ENCODE assay signal across 16 mouse cellular contexts in the genomic region with DNA sequence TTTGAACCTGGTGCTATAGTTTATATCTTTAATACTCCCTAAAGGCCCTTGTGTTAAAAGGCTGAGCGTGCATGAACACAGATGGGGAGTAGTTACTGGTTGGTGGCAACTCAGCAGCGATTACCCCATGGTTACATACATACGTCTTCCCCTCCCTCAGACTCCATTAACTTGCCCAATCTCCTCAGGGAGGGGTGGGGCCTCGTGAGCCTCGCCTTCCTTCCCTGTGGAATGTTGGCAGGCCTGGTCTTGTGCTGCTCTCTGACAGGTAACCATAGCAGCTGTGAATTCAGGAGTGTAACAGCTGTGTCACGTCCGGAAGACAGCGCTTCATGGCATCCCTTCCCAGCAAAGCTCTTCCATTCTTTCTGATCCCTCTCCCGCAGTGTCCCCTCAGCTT.
DNase-seq lines count a peak whose midpoint lies in the region; ATAC-seq lines count a peak whose summit lies in the region.
"Had no signal": no experiment of that assay in that cellular context is flagged by ENCODE, and none has a peak within 500 bp of the region (broad histone marks: within the 10 kb centered on the region; RNA-seq: fewer than 3 reads in every experiment).

No protein-coding gene starts in this region.

- peaks cover 10% of the 10 kb centered on the region; the same call in 1 of the 2 replicates for H3K4me1 ChIP-seq in kidney, embryonic 16.5 days (ENCODE audit: insufficient read depth, low read length)
- peaks cover 7% of the 10 kb centered on the region; the same call in 1 of the 2 replicates for H3K4me1 ChIP-seq in embryonic facial prominence, embryonic 14.5 days (ENCODE audit: control insufficient read depth, insufficient read depth, low read length)

- no peak overlapping the region for H3K4me2 ChIP-seq in kidney, embryonic 16.5 days (replicated peaks; ENCODE audit: low read depth, low read length)
- H3K4me2 ChIP-seq in embryonic facial prominence, embryonic 14.5 days (ENCODE audit: low read depth, low read length) = no peak overlapping the region

- no peaks in the 10 kb centered on the region for H3K9me3 ChIP-seq in kidney, embryonic 16.5 days (ENCODE audit: low read length)
- no peaks in the 10 kb centered on the region for H3K9me3 ChIP-seq in embryonic facial prominence, embryonic 14.5 days (ENCODE audit: control insufficient read depth, low read length)

- no peaks in the 10 kb centered on the region for H3K36me3 ChIP-seq in kidney, embryonic 16.5 days (ENCODE audit: insufficient read depth, low read length)
- no peaks in the 10 kb centered on the region for H3K36me3 ChIP-seq in embryonic facial prominence, embryonic 14.5 days (ENCODE audit: control insufficient read depth, insufficient read depth, low read length)

- 31% methylated on average over 9 of the region's 9 CpGs for WGBS in kidney, embryonic 16.5 days
- WGBS in embryonic facial prominence, embryonic 14.5 days = 36% methylated on average over 9 of the region's 9 CpGs

- peak; percentile 58; the same call in 1 of the 2 replicates for ATAC-seq in kidney, embryonic 16.5 days (ENCODE audit: low FRiP score, low TSS enrichment)
- ATAC-seq in embryonic facial prominence, embryonic 14.5 days (ENCODE audit: low read depth) = peak; percentile 82
- ATAC-seq: Patski had no signal

- H3K9ac ChIP-seq in kidney, embryonic 16.5 days (replicated peaks; ENCODE audit: low read length) = no peak overlapping the region
- H3K9ac ChIP-seq in embryonic facial prominence, embryonic 14.5 days (ENCODE audit: low read depth, low read length) = no peak overlapping the region

- H3K4me3 ChIP-seq in kidney, embryonic 16.5 days (ENCODE audit: low read length) = no peak overlapping the region
- H3K4me3 ChIP-seq in embryonic facial prominence, embryonic 14.5 days (ENCODE audit: low read depth, low read length) = no peak overlapping the region

- no peaks in the 10 kb centered on the region for H3K27me3 ChIP-seq in kidney, embryonic 16.5 days (ENCODE audit: insufficient read depth, low read length)
- no peaks in the 10 kb centered on the region for H3K27me3 ChIP-seq in embryonic facial prominence, embryonic 14.5 days (replicated peaks; ENCODE audit: control insufficient read depth, insufficient read depth, low read length)
- H3K27me3 ChIP-seq: Patski had no signal

- no peak overlapping the region for H3K27ac ChIP-seq in kidney, embryonic 16.5 days (ENCODE audit: low read length)
- H3K27ac ChIP-seq in embryonic facial prominence, embryonic 14.5 days (replicated peaks; ENCODE audit: low read depth, low read length) = peak overlapping the region; percentile 76; the same call in 1 of the 2 replicates
- H3K27ac ChIP-seq: macrophage had no signal

- DNase-seq in kidney, postnatal 14 days = no peak
- peak; percentile 73 for DNase-seq in ES-CJ7 (ENCODE audit: low read depth, low spot score)
- peak; percentile 90 for DNase-seq in embryonic facial prominence, embryonic 14.5 days (ENCODE audit: low spot score)
- DNase-seq in lung, postnatal 10 days = peak; percentile 49
- DNase-seq in layer of hippocampus, adult 8-10 months (ENCODE audit: low spot score in 2 of 2) = no peak
- DNase-seq in gastrocnemius, adult 18-20 months (ENCODE audit: low spot score) = no peak
- no peak for DNase-seq in thymus, postnatal 14 days
- DNase-seq: adrenal gland, adult 8-10 months; heart, adult 11 months; heart, postnatal 36 days; kidney, postnatal 10 days; left cerebral cortex, postnatal 4 days; thymus, adult 18-20 months had no signal

Comparison
In these comparisons a context has a peak if more than half of its experiments do, and no peak if none do; other contexts are left out.
1. DNase-seq: peak in ES-CJ7 (single experiment), embryonic facial prominence, embryonic 14.5 days (single experiment) and lung, postnatal 10 days (single experiment); none in kidney, postnatal 14 days (single experiment), layer of hippocampus, adult 8-10 months (0 of 2), gastrocnemius, adult 18-20 months (single experiment) and thymus, postnatal 14 days (single experiment).